In genomic region chr9:58253033-58253804, GRCm38 (mm10) we compare ENCODE assay signal across 8 mouse cellular contexts. TPM values are rescaled to one million over a fixed set of nuclear protein-coding genes. Genes with fewer than 3 reads are reported as not detected.
DNase-seq lines count a peak whose midpoint lies in the region; ATAC-seq lines count a peak whose summit lies in the region.

TSS of gene Stoml1 (plus strand) at chr9:58253164.

- ATAC-seq in forebrain, embryonic 11.5 days (replicated peaks; ENCODE audit: low FRiP score) = peak; percentile 96
- ATAC-seq in heart, embryonic 16.5 days (replicated peaks; ENCODE audit: extremely low read depth, insufficient read depth, low FRiP score) = peak; percentile 96
- peak; percentile 92 for ATAC-seq in liver, embryonic 15.5 days (ENCODE audit: insufficient read depth)
- ATAC-seq in neural tube, embryonic 12.5 days (ENCODE audit: low FRiP score, low read depth) = peak; percentile 97

- H3K9me3 ChIP-seq in forebrain, embryonic 11.5 days (ENCODE audit: control insufficient read depth, low read length) = no peaks in the 10 kb centered on the region
- H3K9me3 ChIP-seq in heart, embryonic 16.5 days (replicated peaks; ENCODE audit: control insufficient read depth, low read length) = no peaks in the 10 kb centered on the region
- H3K9me3 ChIP-seq in liver, embryonic 15.5 days (replicated peaks) = no peaks in the 10 kb centered on the region
- H3K9me3 ChIP-seq in neural tube, embryonic 12.5 days = no peaks in the 10 kb centered on the region

- H3K27ac ChIP-seq in forebrain, embryonic 11.5 days (ENCODE audit: low read depth, low read length) = no peak within 1 kb of the TSS
- H3K27ac ChIP-seq in heart, embryonic 16.5 days (ENCODE audit: low read length) = peak within 1 kb of the TSS; percentile 86
- peak within 1 kb of the TSS; percentile 86 for H3K27ac ChIP-seq in liver, embryonic 15.5 days (replicated peaks)
- no peak within 1 kb of the TSS; the same call in 1 of the 2 replicates for H3K27ac ChIP-seq in neural tube, embryonic 12.5 days

- no peaks in the 10 kb centered on the region for H3K27me3 ChIP-seq in forebrain, embryonic 11.5 days (ENCODE audit: control insufficient read depth, insufficient read depth, low read length)
- no peaks in the 10 kb centered on the region for H3K27me3 ChIP-seq in heart, embryonic 16.5 days (ENCODE audit: control insufficient read depth, insufficient read depth, low read length)
- no peaks in the 10 kb centered on the region for H3K27me3 ChIP-seq in liver, embryonic 15.5 days
- H3K27me3 ChIP-seq in neural tube, embryonic 12.5 days (replicated peaks) = no peaks in the 10 kb centered on the region

- under 1% methylated on average over 31 of the region's 31 CpGs for WGBS in forebrain, embryonic 11.5 days
- under 1% methylated on average over 31 of the region's 31 CpGs for WGBS in heart, embryonic 16.5 days
- under 1% methylated on average over 31 of the region's 31 CpGs for WGBS in liver, embryonic 15.5 days (ENCODE audit: insufficient replicate concordance)
- WGBS in neural tube, embryonic 12.5 days = 1% methylated on average over 31 of the region's 31 CpGs

- H3K4me2 ChIP-seq in forebrain, embryonic 11.5 days (ENCODE audit: low read depth, low read length, severe bottlenecking) = peak within 1 kb of the TSS; percentile 61
- peak within 1 kb of the TSS; percentile 90 for H3K4me2 ChIP-seq in heart, embryonic 16.5 days (ENCODE audit: low read depth, low read length)
- peak within 1 kb of the TSS; percentile 96 for H3K4me2 ChIP-seq in liver, embryonic 15.5 days
- peak within 1 kb of the TSS; percentile 66 for H3K4me2 ChIP-seq in neural tube, embryonic 12.5 days (replicated peaks)

- H3K4me3 ChIP-seq in forebrain, embryonic 11.5 days (ENCODE audit: low read depth, low read length) = peak within 1 kb of the TSS; percentile 70
- H3K4me3 ChIP-seq in heart, embryonic 16.5 days (ENCODE audit: low read length) = peak within 1 kb of the TSS; percentile 94
- H3K4me3 ChIP-seq in liver, embryonic 15.5 days (replicated peaks) = peak within 1 kb of the TSS; percentile 66
- peak within 1 kb of the TSS; percentile 78 for H3K4me3 ChIP-seq in neural tube, embryonic 12.5 days

- H3K4me1 ChIP-seq in forebrain, embryonic 11.5 days (replicated peaks; ENCODE audit: control insufficient read depth, insufficient read depth, low read length) = peaks cover 8% of the 10 kb centered on the region
- peaks cover 22% of the 10 kb centered on the region for H3K4me1 ChIP-seq in heart, embryonic 16.5 days (ENCODE audit: control insufficient read depth, insufficient read depth, low read length)
- peaks cover 61% of the 10 kb centered on the region for H3K4me1 ChIP-seq in liver, embryonic 15.5 days (replicated peaks)
- H3K4me1 ChIP-seq in neural tube, embryonic 12.5 days = peaks cover 8% of the 10 kb centered on the region

- DNase-seq in CD8-positive naive resting alpha-beta T cell, adult 2 months (ENCODE audit: low read depth in 2 of 2, low spot score in 2 of 2) = peak; percentile 93 to 96
- peak; percentile 90 for DNase-seq in c-Kit-positive CD71-negative TER-119-negative erythroid progenitor cells, embryonic 14.5 days (ENCODE audit: low read depth)
- DNase-seq in forebrain, embryonic 11.5 days (ENCODE audit: low spot score) = peak; percentile 96
- peak; percentile 98 for DNase-seq in kidney, postnatal 36 days
- DNase-seq in telencephalon, adult 2 months (ENCODE audit: low read depth, low spot score) = peak; percentile 92

- H3K9ac ChIP-seq in forebrain, embryonic 11.5 days (ENCODE audit: low read length) = peak within 1 kb of the TSS; percentile 73
- peak within 1 kb of the TSS; percentile 93 for H3K9ac ChIP-seq in heart, embryonic 16.5 days (ENCODE audit: low read length)
- H3K9ac ChIP-seq in liver, embryonic 15.5 days = peak within 1 kb of the TSS; percentile 76
- peak within 1 kb of the TSS; percentile 79 for H3K9ac ChIP-seq in neural tube, embryonic 12.5 days

- H3K36me3 ChIP-seq in forebrain, embryonic 11.5 days (ENCODE audit: control insufficient read depth, insufficient read depth, low read length) = no peaks in the 10 kb centered on the region
- H3K36me3 ChIP-seq in heart, embryonic 16.5 days (ENCODE audit: control insufficient read depth, insufficient read depth) = peaks cover 5% of the 10 kb centered on the region
- no peaks in the 10 kb centered on the region; the same call in 1 of the 2 replicates for H3K36me3 ChIP-seq in liver, embryonic 15.5 days (replicated peaks)
- peaks cover 25% of the 10 kb centered on the region for H3K36me3 ChIP-seq in neural tube, embryonic 12.5 days

RNA-seq across cellular contexts. Expression of gene Stoml1, which starts in this region (rescaled TPM):
- 37.6 and 39.4 TPM in 2 replicates for polyA plus RNA-seq in forebrain, embryonic 11.5 days (2014; fragmentation: Nextera tagmentation; extraction: Ambion mirVana)
- polyA plus RNA-seq in heart, embryonic 16.5 days (2015; fragmentation: Nextera tagmentation; extraction: Ambion mirVana) = 28.2 and 28.3 TPM in 2 replicates
- 4.1 and 5.0 TPM in 2 replicates for polyA plus RNA-seq in liver, embryonic 15.5 days (2015; fragmentation: Nextera tagmentation; extraction: Ambion mirVana)
- polyA plus RNA-seq in neural tube, embryonic 12.5 days (2016; fragmentation: Nextera tagmentation; extraction: Ambion mirVana) = 62.6 and 71.5 TPM in 2 replicates

Comparison
In these comparisons a context has a peak if more than half of its experiments do, and no peak if none do; other contexts are left out.
1. H3K27ac ChIP-seq: peak in heart, embryonic 16.5 days (single experiment) and liver, embryonic 15.5 days (single experiment); none in forebrain, embryonic 11.5 days (single experiment) and neural tube, embryonic 12.5 days (single experiment).
2. Peak in every context shown above with its lines, with median percentiles within 50 percentile points of each other: DNase-seq, ATAC-seq, H3K4me2 ChIP-seq, H3K4me3 ChIP-seq and H3K9ac ChIP-seq.